20 mouse cellular contexts compared by ENCODE assay signal in the genomic region with DNA sequence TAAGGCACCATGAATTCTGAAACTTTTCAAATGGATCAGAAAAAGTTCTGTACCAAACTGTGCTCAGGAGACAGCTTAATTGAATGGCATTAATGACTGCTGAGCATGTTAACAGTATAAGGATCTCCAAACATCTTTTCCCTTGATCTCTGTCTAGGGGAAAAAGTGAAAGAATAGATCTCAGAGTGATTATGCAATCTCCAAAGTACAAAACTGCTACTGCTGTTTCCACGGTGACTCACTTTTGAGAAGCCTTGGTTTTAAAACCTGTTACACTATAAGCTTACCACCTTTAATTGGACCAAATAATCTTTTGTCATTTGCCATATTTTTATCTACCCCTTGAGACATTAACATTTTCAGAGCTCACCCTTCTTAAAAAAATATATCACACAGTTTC.
"Had no signal": no experiment of that assay in that cellular context is flagged by ENCODE, and none has a peak within 500 bp of the region (broad histone marks: within the 10 kb centered on the region; RNA-seq: fewer than 3 reads in every experiment).

No protein-coding gene starts in this region.

- H3K36me3 ChIP-seq: midbrain, embryonic 12.5 days; neural tube, embryonic 13.5 days; neural tube, embryonic 15.5 days; stomach, embryonic 15.5 days had no signal

- H3K27ac ChIP-seq: midbrain, embryonic 12.5 days; neural tube, embryonic 13.5 days; neural tube, embryonic 15.5 days; stomach, embryonic 15.5 days; stomach, postnatal 0 days had no signal

- H3K9ac ChIP-seq: lung, embryonic 14.5 days; midbrain, embryonic 12.5 days; neural tube, embryonic 13.5 days; neural tube, embryonic 15.5 days; stomach, embryonic 15.5 days had no signal

- H3K9me3 ChIP-seq: neural tube, embryonic 13.5 days; neural tube, embryonic 15.5 days; stomach, embryonic 15.5 days had no signal

- H3K4me2 ChIP-seq: lung, embryonic 14.5 days; midbrain, embryonic 12.5 days; neural tube, embryonic 13.5 days; neural tube, embryonic 15.5 days; stomach, embryonic 15.5 days had no signal

- H3K27me3 ChIP-seq: midbrain, embryonic 12.5 days; neural tube, embryonic 13.5 days; neural tube, embryonic 15.5 days; stomach, embryonic 15.5 days had no signal

- DNase-seq: lung, adult 18-20 months; lung, embryonic 14.5 days; lung, postnatal 10 days; lung, postnatal 4 days; midbrain, embryonic 14.5 days; retina, postnatal 1 day; right cerebral cortex, adult 18-20 months; right cerebral cortex, postnatal 25 days; right cerebral cortex, postnatal 4 days; spleen, adult 18-20 months; thymus, adult 2 months; thymus, postnatal 25 days; thymus, postnatal 4 days had no signal

- H3K4me3 ChIP-seq: midbrain, embryonic 12.5 days; myocyte; neural tube, embryonic 13.5 days; neural tube, embryonic 15.5 days; stomach, embryonic 15.5 days had no signal

- H3K4me1 ChIP-seq: midbrain, embryonic 12.5 days; neural tube, embryonic 13.5 days; neural tube, embryonic 15.5 days; stomach, embryonic 15.5 days had no signal

- ATAC-seq: midbrain, embryonic 16.5 days had no signal
